Mouse (Mus musculus) CD4-positive, CD25-positive, alpha-beta regulatory T cell (primary cell): ENCODE data around the gene Tmem239. TPM values are rescaled to one million over a fixed set of nuclear protein-coding genes. Genes with fewer than 3 reads are reported as not detected.

Experiments used
- polyA plus RNA-seq: library from polyadenylated mRNA; unstranded; fragments of 100-300 nt; shearing (Covaris generic); gene quantifications from one replicate; pipeline ENCODE4 v1.2.1, GENCODE M21; 2017

Tmem239 gene
- polyA plus RNA-seq: not detected

GRCm38 (mm10) chr2:130406178-130406577, at the start of gene Tmem239:
Gene Tmem239 (plus strand): TSS chr2:130406478.

GRCm38 (mm10) chr2:130397186-130397985, 8.9 kb upstream of the Tmem239 start, which contains the start of gene Cpxm1:
Gene Cpxm1 (minus strand): TSS chr2:130397574.

GRCm38 (mm10) chr2:130404939-130405338, 1.3 kb upstream of the Tmem239 start, which contains the start of the genes Gm28372 and 1700020A23Rik:
Gene Gm28372 (plus strand): TSS chr2:130405239.
Gene 1700020A23Rik (plus strand): TSS chr2:130405259.

GRCm38 (mm10) chr2:130424126-130424853, 18.0 kb downstream of the Tmem239 start, which contains the start of the genes Vps16 and Pced1a:
Gene Vps16 (plus strand): TSS chr2:130424339.
Gene Pced1a (minus strand): TSS chr2:130424701.

GRCm38 (mm10) chr2:130449794-130450433, 43.6 kb downstream of the Tmem239 start, which contains the start of gene Ptpra:
Gene Ptpra (plus strand): TSS chr2:130450278.

Other genes with a start within 250 kb of the Tmem239 start
- gene Snrpb, start 227.1 kb upstream of the Tmem239 start, polyA plus RNA-seq: 392 TPM
- 0.05 TPM for gene Tmc2, start 211.3 kb upstream of the Tmem239 start, polyA plus RNA-seq
- gene Nop56, start 132.0 kb upstream of the Tmem239 start, polyA plus RNA-seq: 291 TPM
- 171 TPM for gene Idh3b, start 121.9 kb upstream of the Tmem239 start, polyA plus RNA-seq
- gene Ebf4, start 111.3 kb upstream of the Tmem239 start, polyA plus RNA-seq: not detected
- 0.10 TPM for gene Cpxm1, start 8.9 kb upstream of the Tmem239 start, polyA plus RNA-seq
- gene Gm28372, start 1.2 kb upstream of the Tmem239 start, polyA plus RNA-seq: not detected
- not detected for gene 1700020A23Rik, start 1.2 kb upstream of the Tmem239 start, polyA plus RNA-seq
- gene Vps16, start 17.9 kb downstream of the Tmem239 start, polyA plus RNA-seq: 247 TPM
- gene Pced1a, start 18.2 kb downstream of the Tmem239 start, polyA plus RNA-seq: 21.9 TPM
- gene Ptpra, start 43.8 kb downstream of the Tmem239 start, polyA plus RNA-seq: 183 TPM
- 124 TPM for gene Mrps26, start 157.3 kb downstream of the Tmem239 start, polyA plus RNA-seq
- not detected for gene Oxt, start 169.7 kb downstream of the Tmem239 start, polyA plus RNA-seq
- gene Avp, start 176.1 kb downstream of the Tmem239 start, polyA plus RNA-seq: not detected
- 13.6 TPM for gene Fastkd5, start 223.5 kb downstream of the Tmem239 start, polyA plus RNA-seq
- 13.4 TPM for gene Ubox5, start 223.6 kb downstream of the Tmem239 start, polyA plus RNA-seq
- 1.0 TPM for gene Lzts3, start 236.3 kb downstream of the Tmem239 start, polyA plus RNA-seq